Mouse (Mus musculus): Measurements from ENCODE around the gene Ppp1r14c.

Gene Ppp1r14c

DNA sequence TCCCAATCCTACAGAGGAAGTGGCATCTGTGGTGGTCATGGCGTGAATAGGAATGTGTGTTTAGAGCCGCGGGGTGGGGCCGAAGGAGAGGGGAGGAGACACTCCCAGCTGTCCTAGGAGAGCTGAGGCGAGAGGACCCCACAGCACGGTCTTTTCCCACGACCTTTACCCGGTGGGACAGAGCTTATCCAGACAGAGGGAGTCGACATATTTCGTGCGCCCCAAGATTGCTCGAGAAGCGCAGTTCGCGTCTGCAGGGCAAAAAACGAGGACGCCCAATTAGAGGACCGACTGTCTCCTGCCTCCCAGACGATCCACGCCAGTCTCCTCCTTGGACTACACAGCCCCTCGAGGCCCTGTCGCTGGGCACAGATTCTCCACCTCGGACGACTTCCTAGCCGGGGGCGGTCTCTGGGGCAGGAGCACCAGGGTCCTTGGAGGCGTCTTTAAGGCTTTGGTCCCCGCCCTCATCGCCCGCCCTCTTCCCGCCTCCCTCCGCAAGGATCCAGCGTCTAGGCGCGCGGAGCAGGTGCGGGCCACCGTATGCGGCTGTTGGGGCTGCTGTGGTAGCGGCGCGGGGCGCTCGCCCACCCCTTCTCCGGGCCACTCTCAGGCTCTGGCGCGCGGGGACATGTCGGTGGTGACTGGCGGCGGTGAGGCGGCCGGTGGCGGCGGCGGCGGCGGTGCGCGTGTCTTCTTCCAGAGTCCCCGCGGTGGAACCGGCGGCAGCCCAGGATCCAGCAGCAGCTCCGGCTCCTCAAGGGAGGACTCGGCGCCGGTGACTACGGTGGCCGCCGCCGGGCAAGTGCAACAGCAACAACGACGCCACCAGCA lies at the start of gene Ppp1r14c:
Gene Ppp1r14c (plus strand): TSS at position 22 of the 834 bp plus-strand sequence.
- peak; percentile 68 to 75 for DNase-seq (ENCODE audit: low spot score in 2 of 2)

DNA sequence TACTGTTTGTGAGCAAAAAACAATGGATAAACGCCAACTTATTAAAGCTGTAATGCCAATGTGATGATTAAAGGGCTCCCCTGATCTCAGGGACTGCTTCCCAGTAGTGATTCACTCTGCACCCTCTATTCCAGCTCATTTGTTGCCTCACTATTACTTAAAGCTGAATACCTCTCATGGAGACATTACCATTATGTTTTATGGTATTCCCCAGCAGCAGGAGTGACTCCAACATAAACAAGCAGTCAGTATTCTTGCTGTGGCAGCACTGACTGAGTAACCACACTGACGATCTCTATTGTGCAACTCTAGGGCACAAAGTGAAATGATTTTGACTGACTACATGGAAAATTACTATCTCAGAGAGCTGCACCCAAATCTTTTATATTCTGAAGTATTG lies 44.5 kb upstream of the Ppp1r14c start:
- DNase-seq (ENCODE audit: low spot score in 2 of 2) = no peak

DNA sequence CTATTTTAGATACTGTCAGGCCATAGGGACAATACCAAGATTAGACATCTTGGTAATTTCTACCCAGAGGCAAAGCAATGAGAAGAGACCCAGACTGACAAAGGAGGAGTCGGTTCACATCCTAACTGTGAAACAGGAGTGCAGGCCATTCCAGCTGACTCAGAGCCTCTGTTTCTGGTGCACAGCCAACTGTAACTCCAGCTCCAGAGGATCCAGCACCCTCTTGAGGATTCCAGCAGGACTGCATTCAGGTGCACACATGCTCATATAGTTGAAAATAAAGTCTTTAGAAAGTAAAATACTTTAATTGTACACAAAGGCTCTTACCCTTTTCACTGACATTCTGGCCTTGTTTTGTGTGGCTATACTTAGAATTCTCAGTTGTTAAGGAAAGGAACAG lies 40.4 kb upstream of the Ppp1r14c start:
- DNase-seq (ENCODE audit: low spot score in 2 of 2) = no peak

DNA sequence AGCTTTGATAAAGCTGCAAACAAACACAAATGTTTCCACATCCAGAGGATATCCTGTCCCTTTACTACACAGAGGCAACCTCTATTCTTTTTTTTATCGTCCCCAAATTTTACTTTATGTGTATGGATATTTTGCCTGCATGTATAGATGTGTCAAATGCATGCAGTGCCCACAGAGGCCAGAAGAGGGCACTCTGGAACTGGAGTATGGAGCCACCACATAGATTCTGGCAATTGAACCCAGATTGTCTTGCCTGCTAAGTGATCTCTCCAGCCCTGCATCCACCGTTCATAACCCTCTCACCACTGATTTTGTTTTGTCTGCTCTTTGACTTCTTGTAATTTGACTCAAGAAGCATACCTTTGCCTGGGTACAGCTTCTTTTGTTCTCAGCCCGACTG lies 33.0 kb upstream of the Ppp1r14c start:
- peak; percentile 91 to 93 for DNase-seq (ENCODE audit: low spot score in 2 of 2)

DNA sequence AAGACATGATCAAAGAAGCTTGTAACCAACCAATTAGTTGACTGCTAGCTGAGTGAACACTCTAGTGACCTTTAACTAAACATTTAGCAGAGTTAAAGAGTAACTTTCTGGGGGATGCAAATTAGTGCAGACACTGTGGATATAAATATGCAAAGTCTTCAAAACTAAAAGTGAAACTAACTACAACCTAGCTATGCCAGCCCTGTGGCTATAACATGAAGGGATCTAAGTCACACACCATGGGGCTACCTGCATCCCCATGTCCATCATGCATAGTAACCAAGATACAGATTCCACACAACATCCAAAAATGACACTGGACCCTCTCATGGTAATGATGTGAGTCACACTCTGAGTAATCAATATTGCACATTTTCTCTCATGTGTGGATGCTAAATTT lies 31.3 kb upstream of the Ppp1r14c start:
- DNase-seq (ENCODE audit: low spot score in 2 of 2) = no peak

DNA sequence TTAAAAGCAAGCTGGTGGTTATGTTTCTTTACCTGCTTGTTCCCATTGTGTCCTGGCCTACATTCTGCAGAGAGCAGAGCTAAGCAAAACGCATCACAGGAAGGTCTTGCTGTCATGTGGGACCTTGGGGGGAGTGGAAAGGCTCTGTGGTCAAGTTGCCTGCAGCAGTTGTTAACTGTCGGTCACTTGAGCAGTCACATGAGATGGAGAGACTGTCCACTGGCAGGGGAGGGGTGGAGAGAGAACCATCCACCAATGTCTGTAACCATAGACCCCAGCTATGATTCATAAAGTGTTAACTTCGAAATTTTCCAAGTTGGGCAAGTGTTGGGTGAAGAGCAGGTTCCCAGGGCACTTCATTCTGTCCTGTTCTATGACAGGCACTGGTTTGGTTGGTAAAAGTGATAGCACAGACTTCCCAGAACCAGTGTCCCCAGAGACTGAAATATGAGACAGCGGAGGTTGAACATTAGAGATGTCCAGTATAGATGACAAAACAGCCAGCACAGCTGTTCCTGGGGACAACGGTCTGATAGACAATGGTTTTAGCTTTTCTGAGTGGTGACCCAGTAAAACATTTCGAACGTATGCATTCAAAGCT lies 29.0 kb upstream of the Ppp1r14c start:
- no peak for DNase-seq (ENCODE audit: low spot score in 2 of 2)

DNA sequence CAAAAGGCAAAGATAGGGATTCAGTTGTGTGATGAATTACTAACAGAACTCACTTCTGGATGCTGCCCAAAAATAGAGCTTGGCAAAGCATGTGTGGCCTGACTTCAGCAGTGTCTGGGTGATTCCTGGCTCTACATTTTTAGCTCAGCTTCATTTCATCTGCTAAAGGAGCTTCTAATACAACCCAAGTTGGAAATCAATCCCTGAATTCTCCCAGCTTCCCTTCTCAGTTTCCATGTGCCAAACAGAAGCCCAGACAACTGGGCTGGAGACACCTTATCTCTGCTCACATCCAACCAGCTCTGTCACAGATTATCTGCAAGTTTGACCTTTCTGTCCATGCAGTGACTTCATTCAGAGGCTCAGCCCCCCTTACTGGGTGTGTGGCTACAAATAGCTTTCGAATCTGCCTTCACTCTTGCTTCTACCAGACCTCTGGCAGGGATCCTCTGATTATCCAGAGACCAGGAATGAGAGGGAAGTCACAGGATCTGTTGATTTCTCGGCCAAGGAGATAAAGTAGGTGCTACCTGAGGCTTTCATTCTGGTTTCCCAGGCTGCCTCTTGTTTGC lies 28.4 kb upstream of the Ppp1r14c start:
- DNase-seq (ENCODE audit: low spot score in 2 of 2) = peak in 1 of 2 experiments; percentile 9

DNA sequence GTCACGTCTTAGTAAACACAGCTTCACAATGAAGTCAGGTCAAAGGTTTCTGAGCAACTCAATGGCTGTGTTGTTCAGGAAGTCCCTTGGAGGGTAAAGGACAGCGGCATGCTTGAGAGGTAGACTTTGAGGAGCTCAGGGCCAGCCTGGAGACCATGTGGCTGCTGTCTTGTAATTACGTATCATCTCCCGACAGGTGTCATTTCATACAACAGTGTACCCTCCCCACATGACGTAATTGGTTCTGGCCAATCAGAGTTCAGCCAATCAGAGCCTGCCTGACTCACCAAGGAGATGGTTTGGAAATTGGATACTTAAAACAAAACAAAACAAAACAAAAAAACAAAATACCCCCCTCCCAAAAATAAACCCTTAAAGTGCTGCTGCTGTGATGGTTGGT lies 20.2 kb upstream of the Ppp1r14c start:
- no peak for DNase-seq (ENCODE audit: low spot score in 2 of 2)

DNA sequence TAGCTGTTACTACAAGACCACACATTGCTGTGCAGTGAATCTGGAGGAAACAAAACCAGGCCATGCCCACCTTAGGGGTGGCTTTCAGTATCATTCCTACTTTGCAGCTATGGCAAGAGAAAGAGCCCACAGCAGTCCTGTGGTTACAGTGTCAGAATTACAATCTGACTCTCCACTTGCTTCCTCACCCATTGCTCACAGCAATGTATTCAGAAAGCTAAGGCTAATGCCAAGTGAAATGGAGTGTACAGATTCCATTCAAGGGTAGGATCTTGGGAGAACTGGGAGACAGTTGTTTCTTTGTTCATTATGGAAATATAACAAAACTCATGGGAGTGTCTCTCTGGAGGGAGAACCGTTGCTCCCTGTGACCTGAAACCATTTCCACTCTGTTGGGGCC lies 6.3 kb upstream of the Ppp1r14c start:
- DNase-seq (ENCODE audit: low spot score in 2 of 2) = no peak

DNA sequence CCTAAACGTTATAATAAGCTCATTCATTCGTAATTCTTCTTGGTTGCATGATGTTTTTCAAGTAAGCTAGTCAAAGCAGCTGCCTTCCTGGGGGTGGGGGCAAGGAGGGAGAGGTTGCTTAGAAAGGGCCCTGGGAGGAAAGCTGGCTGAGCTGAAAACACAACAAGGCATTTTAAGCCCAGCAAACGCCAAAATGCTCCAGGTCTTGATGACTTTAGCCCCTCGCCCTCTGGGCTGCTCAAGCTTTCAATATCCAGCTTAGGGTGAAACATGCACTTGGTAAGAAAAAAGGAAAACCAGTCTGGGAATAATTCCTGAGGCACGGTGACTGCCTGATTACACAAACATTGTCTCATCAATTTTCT lies 204 bp upstream of the Ppp1r14c start:
- DNase-seq (ENCODE audit: low spot score in 2 of 2) = no peak

DNA sequence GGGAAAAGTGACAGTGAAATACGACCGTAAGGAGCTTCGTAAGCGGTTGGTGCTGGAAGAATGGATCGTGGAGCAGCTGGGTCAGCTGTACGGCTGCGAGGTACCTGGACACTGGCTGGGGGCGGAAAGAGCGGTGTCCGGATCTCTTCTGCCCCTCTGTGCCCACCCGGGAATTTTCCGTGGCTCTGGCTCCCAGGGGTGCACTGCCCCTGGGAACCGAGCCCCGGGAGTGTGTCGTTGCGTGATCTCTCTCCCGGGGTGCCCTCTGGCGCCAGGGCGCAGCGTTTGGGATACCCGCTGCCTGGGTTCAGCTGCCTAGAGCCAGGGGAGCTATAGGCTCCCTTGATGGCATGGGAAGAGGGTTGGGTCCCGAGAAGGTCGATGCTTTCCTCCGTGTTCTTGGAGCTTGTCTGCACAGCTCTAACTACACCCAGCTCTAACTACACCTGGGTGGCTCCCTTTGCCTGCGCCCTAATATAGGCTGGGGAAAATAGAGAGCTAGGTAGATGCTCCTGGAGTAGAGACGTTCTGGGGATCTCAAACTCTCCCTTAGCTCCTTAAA lies 1.1 kb downstream of the Ppp1r14c start:
- DNase-seq (ENCODE audit: low spot score in 2 of 2) = peak; percentile 30 to 68

DNA sequence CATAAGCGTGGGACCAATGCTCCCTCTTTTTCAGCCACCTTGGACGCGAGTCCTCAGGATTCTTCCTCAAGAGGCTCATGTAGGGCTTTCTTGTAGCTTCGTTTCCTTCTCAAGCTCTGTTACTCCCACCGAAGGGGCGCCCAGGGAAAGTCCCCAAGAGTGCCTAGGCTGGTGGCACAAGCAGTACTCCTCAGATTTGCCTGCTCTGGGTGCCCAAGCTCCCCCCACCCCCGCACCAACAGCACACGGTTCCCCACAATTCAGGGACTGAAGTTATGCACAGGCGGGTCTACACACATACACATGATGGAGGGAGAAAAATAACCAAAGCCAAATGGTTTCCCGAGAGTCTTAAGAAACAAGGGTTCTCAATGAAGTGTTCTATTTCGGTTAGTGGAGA lies 1.6 kb downstream of the Ppp1r14c start:
- peak in 1 of 2 experiments; percentile 12 for DNase-seq (ENCODE audit: low spot score in 2 of 2)

DNA sequence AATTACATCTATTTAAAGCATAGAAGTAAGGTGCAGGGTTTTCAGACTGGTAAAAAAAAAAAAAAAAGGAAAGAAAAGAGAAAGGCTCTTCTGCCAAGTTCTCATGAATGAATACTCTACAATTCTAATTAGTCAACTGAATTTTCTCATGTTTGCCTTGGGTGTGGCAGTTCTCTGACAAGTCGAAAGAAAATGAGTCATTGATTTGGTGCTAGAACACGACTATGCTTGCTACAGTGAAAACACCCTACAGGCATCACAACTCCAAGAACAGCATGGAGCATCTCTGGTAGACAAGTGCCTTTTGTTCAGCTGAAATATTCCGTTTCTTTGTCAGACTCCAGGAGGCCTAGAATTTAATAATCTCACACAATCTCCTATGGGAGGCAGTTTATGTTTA lies 17.3 kb downstream of the Ppp1r14c start:
- peak in 1 of 2 experiments; percentile 23 for DNase-seq (ENCODE audit: low spot score in 2 of 2)

DNA sequence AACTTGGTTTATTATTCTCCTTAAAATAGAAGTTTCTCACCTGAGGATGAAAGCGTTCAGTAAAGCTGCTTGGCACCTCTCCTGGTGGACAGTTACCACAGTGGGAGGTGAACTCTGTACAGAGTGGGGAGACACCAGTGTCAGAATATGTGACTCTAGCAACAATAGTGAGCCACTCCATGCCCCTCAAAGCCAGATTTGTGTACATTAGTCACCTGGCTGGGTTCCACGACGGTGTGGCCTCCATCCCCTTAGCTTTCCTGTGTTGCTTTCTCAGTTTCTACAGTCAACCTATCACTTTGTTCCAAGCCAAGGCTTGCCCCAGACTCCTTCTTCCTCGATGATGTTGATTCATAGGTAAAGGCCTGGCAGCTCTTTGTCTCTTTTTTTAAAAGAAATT lies 26.4 kb downstream of the Ppp1r14c start:
- DNase-seq (ENCODE audit: low spot score in 2 of 2) = no peak

DNA sequence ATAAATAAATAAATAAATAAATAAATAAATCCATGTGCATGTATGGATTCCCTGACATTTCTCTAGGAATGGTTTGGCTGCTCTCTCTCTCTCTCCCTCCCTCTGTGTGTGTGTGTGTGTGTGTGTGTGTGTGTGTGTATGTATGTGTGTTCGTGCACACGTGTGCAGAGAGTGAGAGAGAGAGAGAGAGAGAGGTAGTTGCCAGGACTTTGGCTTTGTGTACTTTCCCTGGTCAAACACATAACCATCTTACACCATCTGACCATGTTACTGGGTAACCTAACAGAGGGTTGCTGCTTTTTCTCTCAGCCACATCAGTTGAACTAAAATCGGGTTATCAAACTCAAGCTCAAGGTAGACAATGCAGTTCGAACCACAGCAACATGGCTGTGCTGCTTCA lies 27.7 kb downstream of the Ppp1r14c start:
- DNase-seq (ENCODE audit: low spot score in 2 of 2) = no peak

DNA sequence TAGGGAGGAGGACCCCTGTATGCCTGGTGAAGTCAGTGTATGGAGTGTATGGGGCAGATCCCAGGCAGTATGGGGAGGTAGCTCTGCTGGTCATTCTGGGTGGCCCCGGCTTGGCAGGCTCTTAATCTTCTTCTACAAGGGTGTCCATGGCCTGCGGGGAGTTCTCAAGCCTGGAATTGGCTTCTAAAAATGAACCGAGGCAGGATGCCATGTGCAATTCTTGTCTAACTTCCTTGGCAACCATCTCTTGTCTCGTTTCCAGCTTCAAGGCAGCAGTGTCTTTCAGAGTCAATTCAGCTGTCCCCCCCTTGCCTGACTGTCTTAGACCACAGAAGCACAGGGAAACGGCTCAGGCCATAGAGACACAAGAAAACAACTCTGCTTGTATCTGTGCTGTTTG lies 28.3 kb downstream of the Ppp1r14c start:
- peak; percentile 30 to 35 for DNase-seq (ENCODE audit: low spot score in 2 of 2)

DNA sequence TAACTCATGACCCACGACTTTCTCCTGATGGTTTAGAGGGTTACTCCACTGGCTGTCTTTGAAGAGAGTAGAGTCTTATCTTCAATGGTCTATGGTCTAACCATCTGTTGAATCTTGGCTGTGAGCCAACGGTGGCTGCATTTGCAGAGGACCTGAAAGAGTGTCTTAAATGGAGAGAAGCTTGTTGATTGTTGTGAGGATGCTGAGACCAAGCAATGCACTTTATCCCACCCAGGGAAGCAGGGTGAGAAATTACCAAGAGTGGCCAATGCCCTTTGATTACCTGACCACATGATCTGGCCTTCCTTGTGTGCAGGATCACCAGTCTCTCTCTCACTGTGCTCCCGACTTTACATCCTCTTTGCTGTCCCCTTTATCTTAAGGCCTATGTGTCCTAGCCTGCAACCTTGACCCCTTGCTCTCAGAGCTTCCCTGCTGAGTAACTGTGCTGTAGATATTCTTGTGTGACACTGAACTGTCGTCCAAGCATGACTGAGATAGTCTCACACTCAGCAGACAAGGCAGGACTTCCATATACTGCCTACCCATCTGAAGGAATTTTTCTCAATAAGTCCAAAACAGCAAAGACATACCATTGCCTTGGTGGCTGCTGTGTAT lies 28.9 kb downstream of the Ppp1r14c start:
- no peak for DNase-seq (ENCODE audit: low spot score in 2 of 2)

DNA sequence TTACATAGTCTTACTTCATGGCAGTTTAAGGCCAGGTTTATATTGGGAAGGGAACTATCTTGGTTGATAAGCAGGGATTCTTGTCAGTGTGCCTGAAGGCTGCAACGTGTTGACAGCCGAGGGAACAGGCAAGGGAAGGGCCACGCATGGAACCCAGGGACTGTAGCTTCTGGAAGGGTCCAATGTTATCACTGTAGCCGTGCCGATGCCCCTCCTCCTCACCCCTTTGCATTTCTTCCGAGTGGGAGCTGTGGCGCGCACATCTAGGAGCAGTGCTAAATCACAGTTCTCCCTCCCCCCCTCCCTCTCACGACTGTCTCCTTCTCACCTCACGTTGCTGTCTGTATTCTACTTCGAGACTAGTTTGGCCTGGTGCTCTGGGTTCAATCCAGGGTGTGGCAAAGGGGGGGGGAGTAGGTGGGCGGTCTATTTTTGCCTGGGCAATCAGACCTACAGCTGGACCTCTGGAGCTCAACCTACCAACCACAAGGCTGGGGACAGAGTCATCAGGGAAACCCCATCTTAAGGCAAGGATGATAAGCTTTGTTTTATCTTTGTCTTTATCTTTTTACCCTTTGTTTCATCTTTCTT lies 29.6 kb downstream of the Ppp1r14c start:
- DNase-seq (ENCODE audit: low spot score in 2 of 2) = no peak

DNA sequence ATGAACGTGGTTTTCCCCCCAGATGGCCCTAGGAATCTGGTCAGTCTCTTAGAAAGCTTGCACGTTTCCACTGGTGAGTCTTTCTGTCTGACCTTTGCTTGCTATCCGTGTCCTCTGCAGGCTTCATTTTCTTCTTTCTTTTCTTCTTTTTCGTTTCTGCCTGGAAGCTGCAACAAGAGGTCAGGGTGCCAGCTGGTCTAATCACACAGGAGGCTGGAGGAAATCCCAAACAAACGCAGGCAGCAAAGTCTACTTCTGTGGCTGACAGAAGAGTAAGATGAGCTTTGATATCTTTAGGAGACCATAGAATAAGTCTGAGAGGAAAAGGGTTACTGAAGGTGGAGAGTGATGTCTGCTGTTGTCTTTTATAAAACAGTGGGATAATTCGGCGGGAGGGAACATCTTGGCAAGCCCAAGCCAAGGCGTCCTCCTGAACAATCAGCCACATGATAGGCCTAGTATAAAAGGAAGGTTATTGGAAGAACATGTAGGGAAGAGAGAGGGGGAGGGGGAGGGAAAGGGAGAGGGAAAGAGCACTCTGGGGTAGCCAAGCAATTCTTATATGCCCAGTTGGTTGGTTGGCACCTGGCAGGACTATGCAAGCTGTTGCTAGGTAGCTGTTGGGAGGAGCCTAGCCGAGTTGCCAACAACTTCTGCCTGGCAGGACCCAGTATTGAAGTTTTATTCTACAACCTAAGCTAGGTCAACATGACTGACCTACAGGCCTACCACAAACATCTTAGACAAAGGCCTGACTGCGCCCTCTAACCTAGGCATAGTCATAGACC lies 30.3 kb downstream of the Ppp1r14c start:
- no peak for DNase-seq (ENCODE audit: low spot score in 2 of 2)

DNA sequence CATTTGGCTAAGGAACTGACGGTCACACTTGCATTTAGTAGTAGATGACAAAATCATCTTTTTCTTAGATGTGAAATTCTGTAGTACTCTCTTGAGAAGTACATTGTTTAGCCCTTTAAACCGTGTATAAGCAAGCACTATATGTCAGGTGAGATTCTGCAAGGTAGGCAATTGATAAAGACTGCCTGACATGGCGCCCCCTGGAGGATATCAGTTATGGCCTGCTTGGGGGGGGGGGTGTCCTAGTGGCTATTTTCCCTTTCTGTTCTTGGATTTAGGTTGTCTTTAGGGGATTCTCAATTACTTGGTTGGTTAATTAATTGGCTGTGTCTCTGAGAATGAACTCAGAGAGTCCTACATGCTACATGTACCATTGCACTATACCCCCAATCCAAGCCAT lies 31.5 kb downstream of the Ppp1r14c start:
- DNase-seq (ENCODE audit: low spot score in 2 of 2) = no peak

DNA sequence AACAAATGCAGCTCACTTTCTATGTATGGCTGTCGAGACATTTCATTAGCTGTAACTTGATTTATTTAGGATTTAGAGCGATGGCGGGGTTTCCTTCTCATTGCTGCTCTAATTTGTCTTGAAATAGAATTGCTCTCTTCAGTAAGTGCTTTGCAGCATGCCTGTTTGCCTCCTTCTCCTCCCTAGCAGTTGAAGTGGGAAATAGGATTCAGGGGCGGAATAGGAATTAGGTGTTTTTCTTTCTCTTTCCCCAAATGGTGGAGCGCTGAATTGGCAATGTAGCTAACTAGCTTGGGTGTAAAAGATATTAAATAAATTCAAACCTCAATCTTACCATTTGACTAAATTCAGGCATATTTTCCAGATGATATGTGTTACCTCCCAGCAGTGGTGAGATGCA lies 32.2 kb downstream of the Ppp1r14c start:
- DNase-seq (ENCODE audit: low spot score in 2 of 2) = peak; percentile 23 to 47

All from right cerebral cortex, adult 2 months (tissue).